Mouse (Mus musculus): ENCODE results near the gene Elk3. TPM values are rescaled to one million over a fixed set of nuclear protein-coding genes. Genes with fewer than 3 reads are reported as not detected.

Gene Elk3
- polyA plus RNA-seq, 1 experiment from 2014 or later: 10.4 TPM

DNA sequence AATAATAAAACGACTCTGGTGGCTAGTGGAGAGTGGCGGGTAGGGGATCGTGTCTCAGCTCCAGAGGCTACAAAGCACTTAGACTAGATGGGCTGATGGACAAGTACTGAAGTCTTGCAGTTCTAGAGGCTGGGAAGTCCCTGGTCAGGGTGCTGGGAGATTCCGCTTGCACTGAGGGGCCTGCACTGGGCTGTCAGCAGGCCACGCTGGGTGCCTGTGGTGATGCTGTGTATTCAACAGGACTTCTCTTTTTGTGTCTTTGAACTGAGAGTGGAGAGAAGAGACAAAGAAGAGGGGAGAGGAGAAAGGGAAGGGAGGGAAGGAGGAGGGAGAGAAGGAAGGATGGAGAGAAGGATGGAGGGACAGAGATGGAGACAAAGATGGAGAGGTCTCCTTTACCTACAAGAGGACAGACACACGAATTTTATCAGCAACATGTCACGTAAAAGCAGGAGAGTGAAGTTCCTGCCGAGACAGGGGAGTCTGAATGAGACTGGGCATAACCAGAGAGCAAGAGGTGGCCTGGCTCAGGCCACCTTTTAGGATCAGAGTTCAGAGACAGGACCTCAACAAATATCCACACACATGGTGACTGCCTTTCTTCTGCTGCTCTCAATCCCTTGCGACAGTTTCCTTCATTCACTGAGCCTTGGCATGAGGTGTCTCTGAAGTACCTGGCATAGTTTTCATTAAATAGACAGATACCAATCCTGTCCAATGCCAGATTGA is 35.4 kb upstream of the Elk3 start:
- no peak for ATAC-seq (ENCODE audit: low FRiP score)
- Histone ChIP-seq H3K27ac (no peak overlapping the region), H3K27me3 (no peaks in the 10 kb centered on the region), H3K9ac (no peak overlapping the region), H3K9me3 (no peaks in the 10 kb centered on the region), H3K4me2 (no peak overlapping the region), H3K4me1 (replicated peaks) (peaks cover 12% of the 10 kb centered on the region), H3K36me3 (no peaks in the 10 kb centered on the region), H3K4me3 (no peak overlapping the region)
- WGBS: 84% methylated on average over 9 of the region's 9 CpGs

DNA sequence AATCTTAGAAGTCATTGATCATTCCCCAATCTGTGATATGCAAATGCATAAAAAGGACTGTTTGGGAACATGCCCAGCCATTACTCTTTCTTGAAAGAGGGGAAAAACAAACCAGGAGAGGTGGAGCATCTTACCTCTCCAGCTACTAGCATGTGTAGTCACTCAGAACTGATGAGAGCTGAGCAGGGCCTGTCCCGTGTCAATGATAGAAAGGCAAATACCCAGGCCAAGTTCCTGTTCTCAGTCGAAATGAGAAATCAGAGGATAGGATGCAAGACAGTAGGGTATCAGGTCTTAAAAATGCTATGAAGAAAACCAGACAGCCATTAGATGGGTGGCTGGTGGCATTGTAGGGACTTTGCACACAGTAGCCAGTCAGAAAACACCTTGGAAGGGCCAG is 34.6 kb upstream of the Elk3 start:
- Histone ChIP-seq H3K9me3 (no peaks in the 10 kb centered on the region), H3K4me3 (no peak overlapping the region), H3K27me3 (no peaks in the 10 kb centered on the region), H3K4me2 (no peak overlapping the region), H3K36me3 (no peaks in the 10 kb centered on the region), H3K4me1 (replicated peaks) (peaks cover 12% of the 10 kb centered on the region), H3K9ac (no peak overlapping the region), H3K27ac (no peak overlapping the region)
- WGBS: 83% methylated on average over 2 of the region's 2 CpGs
- no peak for ATAC-seq (ENCODE audit: low FRiP score)

DNA sequence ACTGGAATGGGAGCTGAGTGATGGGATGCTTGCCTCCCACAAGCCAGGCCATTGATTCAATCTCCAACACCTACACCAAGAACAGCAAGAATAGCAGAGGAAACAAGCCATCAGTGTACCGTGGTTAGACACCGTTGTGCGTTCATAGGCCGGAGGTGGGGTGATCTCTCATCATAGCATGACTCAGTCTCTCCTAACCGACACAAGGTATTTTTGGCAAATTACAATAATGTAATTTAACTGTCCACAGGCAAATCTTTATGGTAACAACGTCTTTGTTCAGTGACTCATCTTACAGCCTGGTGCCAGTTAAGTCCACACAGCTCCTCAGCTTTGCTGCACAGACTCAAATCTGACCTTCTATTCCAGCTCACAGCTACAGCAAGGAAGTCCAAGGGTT is 32.5 kb upstream of the Elk3 start:
- Histone ChIP-seq H3K36me3 (no peaks in the 10 kb centered on the region), H3K9ac (no peak overlapping the region), H3K9me3 (no peaks in the 10 kb centered on the region), H3K4me1 (replicated peaks) (peaks cover 12% of the 10 kb centered on the region), H3K27me3 (no peaks in the 10 kb centered on the region), H3K27ac (no peak overlapping the region), H3K4me2 (no peak overlapping the region), H3K4me3 (no peak overlapping the region)
- 96% methylated on average over 6 of the region's 6 CpGs for WGBS
- ATAC-seq (ENCODE audit: low FRiP score): no peak

DNA sequence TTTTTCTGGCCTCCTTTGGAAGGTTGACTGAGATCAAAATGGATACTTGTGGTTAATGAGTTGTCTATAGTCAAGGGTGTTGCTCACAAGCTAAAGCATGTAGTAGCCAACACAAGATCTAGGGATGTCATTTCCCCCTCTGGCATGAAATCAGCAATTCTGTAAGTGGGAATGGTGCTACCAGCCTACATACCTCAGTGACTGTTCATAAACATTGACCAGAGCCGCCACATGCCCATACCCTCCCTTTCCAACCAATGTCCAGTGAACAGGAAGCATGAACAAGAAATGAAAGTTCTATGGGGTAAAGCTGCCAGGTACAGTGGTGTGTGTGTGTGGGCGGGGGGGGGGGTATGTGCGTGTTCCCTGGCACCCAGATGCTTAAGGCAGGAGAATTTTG is 32.1 kb upstream of the Elk3 start:
- H3K9me3 ChIP-seq: no peaks in the 10 kb centered on the region
- H3K36me3 ChIP-seq: no peaks in the 10 kb centered on the region
- no peak overlapping the region for H3K4me2 ChIP-seq
- H3K9ac ChIP-seq: no peak overlapping the region
- ATAC-seq (ENCODE audit: low FRiP score): no peak
- peaks cover 7% of the 10 kb centered on the region for H3K4me1 ChIP-seq (replicated peaks)
- H3K27me3 ChIP-seq: no peaks in the 10 kb centered on the region
- no peak overlapping the region for H3K4me3 ChIP-seq
- 90% methylated on average over 3 of the region's 3 CpGs for WGBS
- H3K27ac ChIP-seq: no peak overlapping the region

DNA sequence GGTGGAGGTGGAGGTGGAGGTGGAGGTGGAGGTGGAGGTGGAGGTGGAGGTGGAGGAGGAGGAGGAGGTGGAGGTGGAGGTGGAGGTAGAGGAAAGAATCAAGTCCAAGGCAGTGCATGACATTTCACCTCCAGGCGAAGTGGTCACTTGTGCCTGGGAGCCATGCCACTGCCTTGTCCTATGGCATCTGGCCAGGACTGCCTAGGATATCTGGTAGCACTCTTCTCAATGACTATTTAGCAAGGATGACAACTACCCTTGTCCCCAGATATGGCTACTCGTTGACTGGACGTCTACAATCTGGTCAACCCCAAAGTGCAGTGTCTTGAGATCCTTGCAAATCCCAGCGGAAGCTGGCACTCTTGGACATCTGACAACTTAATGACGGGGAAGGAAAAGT is 27.6 kb upstream of the Elk3 start:
- Histone ChIP-seq H3K27ac (no peak overlapping the region), H3K9ac (no peak overlapping the region), H3K9me3 (no peaks in the 10 kb centered on the region), H3K4me3 (no peak overlapping the region), H3K36me3 (no peaks in the 10 kb centered on the region), H3K4me2 (no peak overlapping the region), H3K4me1 (replicated peaks) (no peaks in the 10 kb centered on the region), H3K27me3 (no peaks in the 10 kb centered on the region)
- 88% methylated on average over 5 of the region's 5 CpGs for WGBS
- no peak for ATAC-seq (ENCODE audit: low FRiP score)

DNA sequence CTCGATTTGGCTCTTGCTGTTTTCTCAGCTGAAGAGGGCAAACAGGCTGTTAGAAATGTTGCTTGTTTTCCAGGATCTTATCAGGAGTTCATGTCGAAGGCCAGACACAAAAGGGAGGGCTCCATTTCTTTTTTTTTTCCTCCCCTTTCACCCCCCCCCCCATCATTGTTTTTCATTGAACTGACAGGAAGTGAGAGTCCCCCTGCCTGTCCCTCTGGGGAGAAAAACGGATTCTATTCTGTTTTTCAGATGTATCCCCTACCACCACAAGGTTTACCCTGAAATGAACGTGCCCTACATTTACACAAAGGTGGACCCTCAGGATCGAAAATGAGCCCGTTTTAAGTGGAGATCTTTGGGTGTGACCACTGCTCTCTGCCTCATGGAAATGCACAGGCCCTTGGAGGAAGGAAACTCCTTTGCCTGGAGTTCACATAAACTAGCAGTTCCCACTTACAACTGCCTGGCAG is 25.6 kb upstream of the Elk3 start:
- H3K27me3 ChIP-seq: no peaks in the 10 kb centered on the region
- no peaks in the 10 kb centered on the region for H3K36me3 ChIP-seq
- no peak overlapping the region for H3K4me3 ChIP-seq
- no peak overlapping the region for H3K27ac ChIP-seq
- H3K9me3 ChIP-seq: no peaks in the 10 kb centered on the region
- H3K4me1 ChIP-seq (replicated peaks): 0 out of 2 replicates have a peak, but pooled peaks cover 3% of the 10 kb centered on the region
- 63% methylated on average over 6 of the region's 6 CpGs for WGBS
- no peak overlapping the region for H3K9ac ChIP-seq
- H3K4me2 ChIP-seq: no peak overlapping the region
- ATAC-seq (ENCODE audit: low FRiP score): no peak

DNA sequence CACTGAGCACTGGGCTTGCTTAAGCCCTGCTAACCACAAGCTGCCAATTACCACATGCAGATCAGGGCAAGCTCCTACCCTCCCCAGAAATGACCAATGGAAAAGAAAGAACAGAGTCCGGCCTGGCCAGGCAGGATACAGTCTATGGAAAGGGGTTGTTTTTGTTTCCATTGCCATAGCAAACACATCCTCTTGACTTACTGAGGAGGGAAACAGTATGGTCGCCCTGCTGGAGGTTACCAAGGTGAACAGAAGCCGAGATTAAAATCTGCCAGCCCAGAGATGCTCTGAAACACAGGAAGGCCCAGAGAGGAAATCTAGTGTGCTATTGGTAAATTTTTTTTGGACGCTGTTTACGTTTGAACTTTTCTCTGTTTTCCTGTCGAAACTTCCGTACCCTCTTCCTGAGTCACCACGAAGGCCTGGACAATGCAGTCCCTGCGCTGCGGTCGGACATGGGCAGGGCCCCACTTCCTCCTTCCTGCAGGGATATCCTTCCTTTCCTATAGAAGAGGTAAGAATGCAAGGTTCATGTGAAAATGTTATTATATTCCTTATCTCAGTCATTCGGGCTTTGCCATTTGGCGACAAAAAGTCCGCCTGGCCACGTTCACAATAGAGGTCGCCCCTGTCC is 25.0 kb upstream of the Elk3 start:
- H3K4me1 ChIP-seq (replicated peaks): 0 out of 2 replicates have a peak, but pooled peaks cover 3% of the 10 kb centered on the region
- H3K27ac ChIP-seq: no peak overlapping the region
- H3K36me3 ChIP-seq: no peaks in the 10 kb centered on the region
- no peaks in the 10 kb centered on the region for H3K9me3 ChIP-seq
- 85% methylated on average over 16 of the region's 16 CpGs for WGBS
- no peak for ATAC-seq (ENCODE audit: low FRiP score)
- H3K9ac ChIP-seq: no peak overlapping the region
- no peak overlapping the region for H3K4me3 ChIP-seq
- no peaks in the 10 kb centered on the region for H3K27me3 ChIP-seq
- H3K4me2 ChIP-seq: no peak overlapping the region

DNA sequence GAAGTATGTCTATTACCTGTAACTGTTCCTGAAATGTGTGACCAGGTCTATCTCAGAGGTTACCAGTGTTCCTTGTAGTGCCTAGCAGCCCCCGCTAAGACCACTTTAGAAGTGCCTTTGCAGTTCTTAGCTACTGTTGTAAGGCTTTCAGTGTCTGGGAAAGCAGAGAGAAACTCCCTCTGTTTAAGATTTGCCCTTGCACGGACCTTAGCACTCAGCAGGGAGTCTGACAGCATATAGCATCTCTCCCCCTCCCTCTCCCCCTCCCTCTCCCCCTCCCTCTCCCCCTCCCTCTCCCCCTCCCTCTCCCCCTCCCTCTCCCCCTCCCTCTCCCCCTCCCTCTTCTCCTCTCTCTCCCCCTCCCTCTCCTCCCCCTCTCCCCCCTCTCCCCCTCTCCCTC is 24.1 kb upstream of the Elk3 start:
- Histone ChIP-seq H3K27ac (no peak overlapping the region), H3K4me3 (no peak overlapping the region), H3K9ac (no peak overlapping the region), H3K9me3 (no peaks in the 10 kb centered on the region), H3K4me1 (replicated peaks) (0 out of 2 replicates have a peak, but pooled peaks cover 3% of the 10 kb centered on the region), H3K27me3 (no peaks in the 10 kb centered on the region), H3K36me3 (no peaks in the 10 kb centered on the region), H3K4me2 (no peak overlapping the region)
- WGBS: 47% methylated on average over 2 of the region's 2 CpGs
- no peak for ATAC-seq (ENCODE audit: low FRiP score)

DNA sequence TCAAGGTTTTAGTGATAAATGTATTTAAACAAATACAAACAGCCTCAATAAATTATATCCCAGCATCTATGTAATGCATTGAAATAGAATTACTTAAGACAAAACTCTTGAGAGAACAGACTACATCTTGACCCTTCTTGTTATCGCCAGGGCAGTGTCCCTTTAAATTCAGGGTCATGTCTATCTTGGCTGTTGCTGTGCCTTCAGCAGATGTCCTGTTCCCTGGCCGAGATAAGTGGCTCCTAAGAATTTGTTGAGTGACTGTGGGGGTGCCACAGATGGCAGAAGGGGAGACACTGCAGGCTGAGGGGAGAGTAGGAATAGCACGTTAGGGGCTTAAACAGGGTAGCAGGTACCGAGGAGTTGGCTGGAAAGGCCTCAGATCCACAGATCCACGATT is 22.3 kb upstream of the Elk3 start:
- Histone ChIP-seq H3K27me3 (no peaks in the 10 kb centered on the region), H3K36me3 (no peaks in the 10 kb centered on the region), H3K4me3 (no peak overlapping the region), H3K4me2 (no peak overlapping the region), H3K27ac (no peak overlapping the region), H3K9me3 (no peaks in the 10 kb centered on the region), H3K4me1 (replicated peaks) (0 out of 2 replicates have a peak, but pooled peaks cover 3% of the 10 kb centered on the region), H3K9ac (no peak overlapping the region)
- no peak for ATAC-seq (ENCODE audit: low FRiP score)
- 76% methylated on average over 5 of the region's 5 CpGs for WGBS

DNA sequence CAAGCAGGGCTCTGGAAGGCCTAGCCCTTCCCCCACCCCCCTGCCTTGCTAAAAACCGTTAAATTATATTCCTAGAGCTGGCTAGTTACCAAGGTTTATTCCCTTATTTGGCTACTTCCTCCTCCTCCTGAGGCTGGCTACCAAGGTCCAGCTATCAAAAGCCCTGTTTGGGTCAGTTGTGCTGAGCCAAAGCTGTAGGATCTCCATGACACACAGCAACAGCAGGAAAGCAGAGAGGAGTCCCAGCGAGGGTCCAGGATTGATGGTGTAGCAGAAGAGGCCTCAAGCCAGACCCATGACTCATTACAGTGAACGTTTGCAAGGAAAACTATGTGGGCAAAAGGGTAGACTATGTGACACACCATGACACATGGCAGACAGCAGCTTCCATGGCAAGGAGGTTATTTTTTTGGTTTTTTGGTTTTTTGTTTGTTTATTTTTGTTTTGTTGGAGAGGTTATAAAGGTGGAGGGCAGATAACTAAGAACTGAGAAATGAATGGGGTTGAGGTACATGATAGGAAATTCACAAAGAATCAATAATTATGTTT is 21.4 kb upstream of the Elk3 start:
- H3K27ac ChIP-seq: no peak overlapping the region
- no peaks in the 10 kb centered on the region for H3K27me3 ChIP-seq
- 0 out of 2 replicates have a peak, but pooled peaks cover 3% of the 10 kb centered on the region for H3K4me1 ChIP-seq (replicated peaks)
- no peak for ATAC-seq (ENCODE audit: low FRiP score)
- no peaks in the 10 kb centered on the region for H3K9me3 ChIP-seq
- WGBS: 50% methylated on average over 3 of the region's 3 CpGs
- H3K4me3 ChIP-seq: no peak overlapping the region
- no peak overlapping the region for H3K4me2 ChIP-seq
- no peaks in the 10 kb centered on the region for H3K36me3 ChIP-seq
- no peak overlapping the region for H3K9ac ChIP-seq

DNA sequence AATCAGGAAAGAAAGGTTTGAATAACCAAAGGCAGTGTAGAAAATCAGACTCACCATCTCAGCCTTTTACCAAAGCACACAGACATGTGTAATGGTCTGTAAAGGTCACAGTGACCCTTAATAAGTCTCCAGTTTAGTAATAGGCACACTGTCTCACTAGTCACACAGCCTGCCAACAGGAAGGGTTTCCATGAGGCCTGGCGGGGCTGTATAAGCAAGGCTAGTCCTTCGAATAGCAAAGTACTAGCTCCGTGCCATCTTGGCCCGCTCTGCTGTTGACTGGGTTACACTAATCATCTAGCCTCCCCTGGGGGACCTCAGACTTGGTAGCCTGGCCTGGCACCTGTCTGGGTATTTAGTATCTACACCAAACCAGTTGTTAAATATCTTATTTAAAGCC is 20.6 kb upstream of the Elk3 start:
- no peak overlapping the region for H3K4me3 ChIP-seq
- H3K4me1 ChIP-seq (replicated peaks): 0 out of 2 replicates have a peak, but pooled peaks cover 3% of the 10 kb centered on the region
- H3K27me3 ChIP-seq: no peaks in the 10 kb centered on the region
- no peaks in the 10 kb centered on the region for H3K9me3 ChIP-seq
- no peak overlapping the region for H3K9ac ChIP-seq
- no peak overlapping the region for H3K4me2 ChIP-seq
- no peak for ATAC-seq (ENCODE audit: low FRiP score)
- no peaks in the 10 kb centered on the region for H3K36me3 ChIP-seq
- 89% methylated on average over 4 of the region's 4 CpGs for WGBS
- H3K27ac ChIP-seq: no peak overlapping the region

DNA sequence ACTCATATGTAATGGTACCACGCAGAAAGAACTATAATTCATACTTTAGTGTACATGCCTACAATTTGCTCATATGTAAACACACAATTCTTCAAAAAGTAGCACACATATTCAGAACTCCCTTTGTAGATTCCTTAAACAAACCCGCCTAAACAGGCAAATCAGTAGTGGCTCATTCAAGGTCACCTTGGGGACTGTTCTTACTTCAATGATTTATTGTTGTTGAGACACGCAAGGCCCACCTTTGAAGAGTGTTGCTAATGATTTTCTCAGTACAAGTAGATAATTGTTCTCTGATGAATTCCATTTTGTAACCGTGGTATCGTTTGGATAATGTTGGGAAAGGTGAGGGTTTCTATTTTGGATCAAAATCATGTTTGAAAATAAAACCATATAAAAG is 17.4 kb upstream of the Elk3 start:
- WGBS: 78% methylated on average over 5 of the region's 5 CpGs

More for the DNA sequence above, 17.4 kb upstream of the Elk3 start:
- Histone ChIP-seq H3K4me3 (no peak overlapping the region), H3K9ac (no peak overlapping the region), H3K4me1 (replicated peaks) (0 out of 2 replicates have a peak, but pooled peaks cover 3% of the 10 kb centered on the region), H3K27ac (no peak overlapping the region), H3K4me2 (no peak overlapping the region), H3K27me3 (no peaks in the 10 kb centered on the region), H3K9me3 (no peaks in the 10 kb centered on the region), H3K36me3 (no peaks in the 10 kb centered on the region)
- no peak for ATAC-seq (ENCODE audit: low FRiP score)

Measured in hindbrain, embryonic 13.5 days (tissue).